15 mouse cellular contexts compared by ENCODE assay signal in genomic region chr11:118207424-118208033, GRCm38 (mm10). TPM values are rescaled to one million over a fixed set of nuclear protein-coding genes. Genes with fewer than 3 reads are reported as not detected.
A peak's percentile ranks its signal among the peaks of the same experiment; 100 is the strongest.
DNase-seq lines count a peak whose midpoint lies in the region; ATAC-seq lines count a peak whose summit lies in the region.
"Had no signal": no experiment of that assay in that cellular context is flagged by ENCODE, and none has a peak within 500 bp of the region (broad histone marks: within the 10 kb centered on the region; RNA-seq: fewer than 3 reads in every experiment).

No protein-coding gene starts in this region.

- no peak overlapping the region for H3K9ac ChIP-seq in forebrain, embryonic 16.5 days (replicated peaks; ENCODE audit: low read depth, low read length)
- no peak overlapping the region for H3K9ac ChIP-seq in kidney, embryonic 16.5 days (replicated peaks; ENCODE audit: low read length)
- H3K9ac ChIP-seq in limb, embryonic 11.5 days (ENCODE audit: low read length): no peak overlapping the region
- H3K9ac ChIP-seq: hindbrain, embryonic 14.5 days; lung, embryonic 14.5 days; midbrain, embryonic 13.5 days; neural tube, embryonic 15.5 days had no signal

- 51% methylated on average over 3 of the region's 3 CpGs for WGBS in forebrain, embryonic 10.5 days
- WGBS in forebrain, embryonic 16.5 days: 21% methylated on average over 3 of the region's 3 CpGs
- WGBS in kidney, embryonic 16.5 days: 73% methylated on average over 3 of the region's 3 CpGs
- 84% methylated on average over 3 of the region's 3 CpGs for WGBS in limb, embryonic 11.5 days

- DNase-seq in forebrain, embryonic 10.5 days (ENCODE audit: extremely low spot score, low spot score): no peak
- DNase-seq in kidney, postnatal 14 days: no peak
- peak; percentile 31 for DNase-seq in ES-CJ7 (ENCODE audit: low read depth, low spot score)
- no peak for DNase-seq in limb, embryonic 11.5 days (ENCODE audit: low spot score)
- no peak for DNase-seq in testis, postnatal 10 days (ENCODE audit: low spot score)
- no peak for DNase-seq in left cerebral cortex, postnatal 14 days (ENCODE audit: low spot score in 2 of 2)
- DNase-seq: gastrocnemius, postnatal 25 days; kidney, postnatal 25 days; lung, embryonic 14.5 days had no signal

- H3K27me3 ChIP-seq in forebrain, embryonic 10.5 days (ENCODE audit: poor library complexity, severe bottlenecking): no peaks in the 10 kb centered on the region
- H3K27me3 ChIP-seq in forebrain, embryonic 16.5 days (replicated peaks; ENCODE audit: control insufficient read depth, insufficient read depth, low read length): no peaks in the 10 kb centered on the region
- no peaks in the 10 kb centered on the region for H3K27me3 ChIP-seq in kidney, embryonic 16.5 days (ENCODE audit: insufficient read depth, low read length)
- no peaks in the 10 kb centered on the region for H3K27me3 ChIP-seq in limb, embryonic 11.5 days (ENCODE audit: control insufficient read depth, insufficient read depth, low read length)
- H3K27me3 ChIP-seq: midbrain, embryonic 13.5 days; neural tube, embryonic 15.5 days had no signal

- peak overlapping the region; percentile 72 for H3K27ac ChIP-seq in forebrain, embryonic 10.5 days
- no peak overlapping the region for H3K27ac ChIP-seq in forebrain, embryonic 16.5 days (ENCODE audit: low read length)
- H3K27ac ChIP-seq in kidney, embryonic 16.5 days (ENCODE audit: low read length): peak overlapping the region; percentile 75
- peak overlapping the region; percentile 84; the same call in 1 of the 2 replicates for H3K27ac ChIP-seq in limb, embryonic 11.5 days (replicated peaks; ENCODE audit: low read depth, low read length)
- H3K27ac ChIP-seq: hindbrain, embryonic 14.5 days; midbrain, embryonic 13.5 days; neural tube, embryonic 15.5 days had no signal

- H3K36me3 ChIP-seq in forebrain, embryonic 10.5 days (replicated peaks): no peaks in the 10 kb centered on the region
- no peaks in the 10 kb centered on the region for H3K36me3 ChIP-seq in forebrain, embryonic 16.5 days (ENCODE audit: control insufficient read depth, insufficient read depth)
- H3K36me3 ChIP-seq in kidney, embryonic 16.5 days (ENCODE audit: insufficient read depth, low read length): no peaks in the 10 kb centered on the region; the same call in 1 of the 2 replicates
- no peaks in the 10 kb centered on the region for H3K36me3 ChIP-seq in limb, embryonic 11.5 days (ENCODE audit: control insufficient read depth, insufficient read depth, low read length)
- H3K36me3 ChIP-seq: midbrain, embryonic 13.5 days; neural tube, embryonic 15.5 days had no signal

- H3K4me2 ChIP-seq in forebrain, embryonic 16.5 days (ENCODE audit: low read length): no peak overlapping the region
- no peak overlapping the region for H3K4me2 ChIP-seq in kidney, embryonic 16.5 days (replicated peaks; ENCODE audit: low read depth, low read length)
- H3K4me2 ChIP-seq in limb, embryonic 11.5 days (ENCODE audit: low read depth, severe bottlenecking): no peak overlapping the region
- H3K4me2 ChIP-seq: hindbrain, embryonic 14.5 days; lung, embryonic 14.5 days; midbrain, embryonic 13.5 days; neural tube, embryonic 15.5 days had no signal

- peaks cover 72% of the 10 kb centered on the region for H3K4me1 ChIP-seq in forebrain, embryonic 10.5 days
- H3K4me1 ChIP-seq in forebrain, embryonic 16.5 days (replicated peaks; ENCODE audit: control insufficient read depth, insufficient read depth, low read length): peaks cover 52% of the 10 kb centered on the region
- peaks cover 65% of the 10 kb centered on the region for H3K4me1 ChIP-seq in kidney, embryonic 16.5 days (ENCODE audit: insufficient read depth, low read length)
- H3K4me1 ChIP-seq in limb, embryonic 11.5 days (ENCODE audit: control insufficient read depth, insufficient read depth, low read length): peaks cover 46% of the 10 kb centered on the region

- no peaks in the 10 kb centered on the region for H3K9me3 ChIP-seq in forebrain, embryonic 10.5 days
- H3K9me3 ChIP-seq in forebrain, embryonic 16.5 days (ENCODE audit: control insufficient read depth, low read length): no peaks in the 10 kb centered on the region
- H3K9me3 ChIP-seq in kidney, embryonic 16.5 days (ENCODE audit: low read length): no peaks in the 10 kb centered on the region
- H3K9me3 ChIP-seq in limb, embryonic 11.5 days (ENCODE audit: control insufficient read depth, low read length): no peaks in the 10 kb centered on the region
- H3K9me3 ChIP-seq: midbrain, embryonic 13.5 days; neural tube, embryonic 15.5 days had no signal

- no peak overlapping the region for H3K4me3 ChIP-seq in forebrain, embryonic 10.5 days
- no peak overlapping the region for H3K4me3 ChIP-seq in forebrain, embryonic 16.5 days (replicated peaks; ENCODE audit: low read length)
- H3K4me3 ChIP-seq in kidney, embryonic 16.5 days (ENCODE audit: low read length): no peak overlapping the region
- H3K4me3 ChIP-seq in limb, embryonic 11.5 days (ENCODE audit: low read depth, low read length): no peak overlapping the region
- H3K4me3 ChIP-seq: erythroblast, embryonic 14.5 days; midbrain, embryonic 13.5 days; neural tube, embryonic 15.5 days had no signal

- no peak for ATAC-seq in forebrain, embryonic 16.5 days
- no peak for ATAC-seq in kidney, embryonic 16.5 days (ENCODE audit: low FRiP score, low TSS enrichment)
- ATAC-seq in limb, embryonic 11.5 days (ENCODE audit: insufficient number of reproducible peaks, low FRiP score, low TSS enrichment, low read depth): no peak
- ATAC-seq: midbrain, embryonic 13.5 days had no signal

- intact Hi-C loops in left cerebral cortex, postnatal 14 days (cut with DNase I): no loop called here

RNA-seq across cellular contexts. Expression of gene Cyth1, which starts 40.9 kb away (rescaled TPM):
- 10.1 and 11.5 TPM in 2 replicates for polyA plus RNA-seq in forebrain, embryonic 10.5 days (2016; fragmentation: Nextera tagmentation; extraction: Ambion mirVana)
- 32.1 and 35.2 TPM in 2 replicates for polyA plus RNA-seq in forebrain, embryonic 16.5 days (2015; fragmentation: Nextera tagmentation; extraction: Ambion mirVana)
- polyA plus RNA-seq in kidney, embryonic 16.5 days (2015; fragmentation: Nextera tagmentation; extraction: Ambion mirVana): 17.9 and 18.2 TPM in 2 replicates
- polyA plus RNA-seq in limb, embryonic 11.5 days (2014; fragmentation: Nextera tagmentation; extraction: Ambion mirVana): 13.3 and 16.2 TPM in 2 replicates
- total RNA-seq in left cerebral cortex, postnatal 14 days (2021): 10 to 100 TPM; 62.5 to 71.8 TPM
